Mouse (Mus musculus): ENCODE data around the gene Chst11.

- TF ChIP-seq GATA1 (IDR thresholded peaks at IDR 0.05; ENCODE audit: borderline replicate concordance, low read length): no peak
- no peak for TF ChIP-seq FLI1 (IDR thresholded peaks at IDR 0.05; ENCODE audit: low read length)
Observed at GRCm38 (mm10) chr10:83129624-83130218, 144.4 kb downstream of the Chst11 start.

Measured in megakaryocyte, embryonic 14.5 days (primary cell).